Mouse (Mus musculus): ENCODE data around the gene Gm2056. TPM values are rescaled to one million over a fixed set of nuclear protein-coding genes. Genes with fewer than 3 reads are reported as not detected.
"Not testable (repeated sequence)": the region's sequence is repeated elsewhere in the genome, so short reads cannot be mapped to it uniquely, and the experiment has no call there.

Gene Gm2056
- total RNA-seq (2021) (not detected), polyA plus RNA-seq (2012; rRNA removed) (not detected in 2 replicates)
- long read RNA-seq: 0 reads

DNA sequence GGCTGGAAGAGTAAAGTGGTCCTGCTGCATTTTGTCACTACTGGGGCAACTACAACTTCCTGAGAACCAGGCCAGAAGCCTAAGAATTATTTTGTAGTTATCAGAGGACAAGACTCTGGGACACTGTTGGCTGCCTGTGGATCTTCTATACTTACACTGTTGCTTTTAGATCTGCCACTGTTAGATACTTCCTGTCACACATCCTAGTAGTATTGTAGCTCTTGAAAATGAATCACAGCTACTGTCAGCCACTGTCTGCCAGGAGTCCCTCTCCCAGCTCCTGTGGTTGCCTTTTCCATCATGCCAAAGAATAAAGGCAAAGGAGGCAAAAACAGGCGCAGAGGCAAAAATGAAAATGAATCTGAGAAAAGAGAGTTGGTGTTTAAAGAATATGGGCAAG lies at the start of gene Gm2056:
Gm2056 (plus strand) TSS at position 301 of the 400 bp plus-strand sequence.
- intact Hi-C loops (cut with DNase I); H3K79me2 ChIP-seq (replicated peaks; ENCODE audit: control insufficient read depth, insufficient read depth, low read length); DNase-seq; H3K27ac ChIP-seq; H3K4me1 ChIP-seq (ENCODE audit: control insufficient read depth, insufficient read depth, low read length); H3K4me3 ChIP-seq; H3K36me3 ChIP-seq (ENCODE audit: control insufficient read depth, insufficient read depth, low read length); H3K9ac ChIP-seq (ENCODE audit: low read depth, low read length); H3K27me3 ChIP-seq (ENCODE audit: control insufficient read depth, insufficient read depth, low read length): not testable (repeated sequence)
- WGBS: 59% methylated on average over 1 of the region's 1 CpGs

DNA sequence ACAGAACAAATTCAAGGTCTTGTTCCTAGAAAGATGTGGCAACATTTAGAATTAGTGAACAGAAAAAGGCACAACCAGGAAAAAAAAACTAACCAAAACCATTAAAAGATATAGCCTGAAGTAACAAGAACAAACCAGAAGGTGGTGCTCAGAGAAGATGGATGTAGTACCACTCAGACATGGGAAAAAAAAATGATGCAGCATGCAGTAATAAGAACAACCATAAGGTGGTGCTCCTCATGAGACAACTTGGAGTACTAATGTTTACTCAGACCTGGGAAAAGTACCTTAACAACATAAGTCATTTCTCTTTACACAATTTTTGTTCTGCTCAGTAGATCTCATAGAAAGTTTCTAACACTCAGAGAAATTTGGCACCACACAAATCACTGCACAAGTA lies 42.8 kb upstream of the Gm2056 start:
- intact Hi-C loops (cut with DNase I): not testable (repeated sequence)

DNA sequence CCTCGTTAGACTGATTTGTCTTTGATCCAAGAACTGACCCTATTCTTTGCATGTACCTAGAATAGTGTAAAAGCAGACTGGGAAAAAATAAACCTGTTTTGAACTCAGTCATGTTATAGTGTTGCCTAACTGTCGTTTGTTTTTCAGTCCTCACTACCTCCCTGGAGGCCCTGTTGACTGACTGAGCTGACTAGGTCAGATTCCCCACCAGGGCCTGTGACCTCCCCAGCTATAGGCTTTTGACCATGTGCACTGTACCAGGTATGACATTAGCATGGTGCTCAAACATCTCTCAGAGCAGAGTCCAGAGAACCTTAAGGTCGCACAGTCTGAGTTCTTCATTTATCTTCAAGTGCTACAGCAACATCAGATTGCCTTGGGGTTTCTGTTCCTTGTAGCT lies 22.7 kb upstream of the Gm2056 start:
- 52% methylated on average over 3 of the region's 3 CpGs for WGBS
- H3K27me3 ChIP-seq (ENCODE audit: control insufficient read depth, insufficient read depth, low read length); DNase-seq; H3K36me3 ChIP-seq (ENCODE audit: control insufficient read depth, insufficient read depth, low read length); H3K4me1 ChIP-seq (ENCODE audit: control insufficient read depth, insufficient read depth, low read length); H3K4me3 ChIP-seq; intact Hi-C loops (cut with DNase I); H3K79me2 ChIP-seq (replicated peaks; ENCODE audit: control insufficient read depth, insufficient read depth, low read length); H3K27ac ChIP-seq; H3K9ac ChIP-seq (ENCODE audit: low read depth, low read length): not testable (repeated sequence)

More for the DNA sequence above, 42.8 kb upstream of the Gm2056 start:
- H3K79me2 ChIP-seq (replicated peaks; ENCODE audit: control insufficient read depth, insufficient read depth, low read length); H3K4me3 ChIP-seq; H3K4me1 ChIP-seq (ENCODE audit: control insufficient read depth, insufficient read depth, low read length); H3K9ac ChIP-seq (ENCODE audit: low read depth, low read length); H3K27ac ChIP-seq; DNase-seq; H3K27me3 ChIP-seq (ENCODE audit: control insufficient read depth, insufficient read depth, low read length); H3K36me3 ChIP-seq (ENCODE audit: control insufficient read depth, insufficient read depth, low read length): not testable (repeated sequence)

DNA sequence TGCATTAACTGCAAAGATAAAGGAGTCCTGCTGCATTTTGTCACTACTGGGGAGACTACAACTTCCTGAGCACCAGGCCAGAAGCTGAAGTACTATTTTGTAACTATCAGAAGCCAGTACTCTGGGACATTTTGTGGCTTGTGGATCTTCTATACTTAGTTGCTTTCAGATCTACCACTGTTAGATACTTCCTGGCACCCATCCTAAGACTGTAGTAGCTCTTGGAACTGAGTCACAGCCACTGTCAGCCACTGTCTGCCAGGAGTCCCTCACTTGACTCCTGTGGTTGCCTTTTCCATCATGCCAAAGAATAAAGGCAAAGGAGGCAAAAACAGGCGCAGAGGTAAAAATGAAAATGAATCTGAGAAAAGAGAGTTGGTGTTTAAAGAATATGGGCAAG lies 15.3 kb upstream of the Gm2056 start, which contains the start of gene Gm2075:
Gm2075 (plus strand) TSS at position 301 of the 400 bp plus-strand sequence.
- intact Hi-C loops (cut with DNase I): not testable (repeated sequence)
- no CpG with 5 or more reads among the region's 1 CpGs for WGBS

DNA sequence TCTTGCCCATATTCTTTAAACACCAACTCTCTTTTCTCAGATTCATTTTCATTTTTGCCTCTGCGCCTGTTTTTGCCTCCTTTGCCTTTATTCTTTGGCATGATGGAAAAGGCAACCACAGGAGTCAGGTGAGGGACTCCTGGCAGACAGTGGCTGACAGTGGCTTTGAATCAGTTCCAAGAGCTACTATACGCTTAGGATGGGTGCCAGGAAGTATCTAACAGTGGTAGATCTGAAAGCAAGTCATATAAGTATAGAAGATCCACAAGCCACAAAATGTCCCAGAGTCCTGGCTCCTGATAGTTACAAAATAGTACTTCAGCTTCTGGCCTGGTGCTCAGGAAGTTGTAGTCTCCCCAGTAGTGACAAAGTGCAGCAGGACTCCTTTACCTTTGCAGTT lies 8.1 kb upstream of the Gm2056 start, which contains the start of gene Gm6803:
Gm6803 (minus strand) TSS at position 101 of the 400 bp plus-strand sequence.
- H3K79me2 ChIP-seq (replicated peaks; ENCODE audit: control insufficient read depth, insufficient read depth, low read length); intact Hi-C loops (cut with DNase I); H3K4me3 ChIP-seq; H3K4me1 ChIP-seq (ENCODE audit: control insufficient read depth, insufficient read depth, low read length); H3K27ac ChIP-seq; H3K9ac ChIP-seq (ENCODE audit: low read depth, low read length); H3K36me3 ChIP-seq (ENCODE audit: control insufficient read depth, insufficient read depth, low read length); H3K27me3 ChIP-seq (ENCODE audit: control insufficient read depth, insufficient read depth, low read length); DNase-seq: not testable (repeated sequence)
- WGBS: 60% methylated on average over 2 of the region's 2 CpGs

More for the DNA sequence above, 15.3 kb upstream of the Gm2056 start, which contains the start of gene Gm2075:
- not testable (repeated sequence) for H3K27me3 ChIP-seq (ENCODE audit: control insufficient read depth, insufficient read depth, low read length); H3K9ac ChIP-seq (ENCODE audit: low read depth, low read length); H3K79me2 ChIP-seq (replicated peaks; ENCODE audit: control insufficient read depth, insufficient read depth, low read length); H3K36me3 ChIP-seq (ENCODE audit: control insufficient read depth, insufficient read depth, low read length); DNase-seq; H3K4me1 ChIP-seq (ENCODE audit: control insufficient read depth, insufficient read depth, low read length); H3K4me3 ChIP-seq; H3K27ac ChIP-seq

DNA sequence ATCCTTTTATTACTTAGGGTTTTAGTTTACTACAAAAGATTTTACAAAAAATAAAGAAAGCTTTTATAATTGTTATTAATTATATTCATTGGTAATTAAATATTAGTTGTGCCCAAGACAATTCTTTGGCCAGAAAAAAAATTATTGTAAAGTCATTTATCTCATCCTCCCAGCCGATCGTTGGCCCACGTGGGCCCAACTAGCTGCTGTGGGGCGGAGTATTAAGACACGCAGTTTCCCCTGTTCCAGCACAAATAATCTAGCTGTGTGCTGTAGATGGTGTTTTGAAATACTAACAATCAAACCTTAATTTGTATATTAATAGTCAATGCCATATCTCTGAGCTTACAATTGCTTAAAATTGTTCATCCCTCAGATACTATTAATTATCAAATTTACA lies 5.4 kb downstream of the Gm2056 start:
- H3K4me1 ChIP-seq (ENCODE audit: control insufficient read depth, insufficient read depth, low read length); DNase-seq; H3K27me3 ChIP-seq (ENCODE audit: control insufficient read depth, insufficient read depth, low read length); H3K79me2 ChIP-seq (replicated peaks; ENCODE audit: control insufficient read depth, insufficient read depth, low read length); intact Hi-C loops (cut with DNase I); H3K9ac ChIP-seq (ENCODE audit: low read depth, low read length); H3K36me3 ChIP-seq (ENCODE audit: control insufficient read depth, insufficient read depth, low read length); H3K4me3 ChIP-seq; H3K27ac ChIP-seq: not testable (repeated sequence)
- 81% methylated on average over 5 of the region's 5 CpGs for WGBS

DNA sequence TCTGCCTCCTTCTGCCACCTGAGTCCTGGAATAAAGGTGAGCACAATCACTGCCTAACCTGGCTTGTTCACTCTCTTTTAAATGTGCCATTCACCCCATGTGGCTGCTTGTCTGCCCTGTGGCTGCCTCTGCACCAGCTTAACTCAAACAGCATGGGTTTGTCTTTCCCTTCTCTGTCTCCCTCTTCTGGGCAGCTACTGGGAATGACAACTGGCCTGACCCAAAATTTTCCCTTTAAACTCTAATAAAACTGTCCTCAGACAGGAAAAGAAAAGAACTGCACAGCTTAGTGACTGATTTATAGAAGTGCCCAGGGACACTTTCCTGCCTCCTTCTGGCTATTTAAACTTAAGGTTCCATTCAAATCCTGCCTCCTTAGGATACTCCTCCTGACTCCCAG lies 12.3 kb downstream of the Gm2056 start:
- H3K4me3 ChIP-seq; intact Hi-C loops (cut with DNase I); H3K27me3 ChIP-seq (ENCODE audit: control insufficient read depth, insufficient read depth, low read length); DNase-seq; H3K27ac ChIP-seq; H3K4me1 ChIP-seq (ENCODE audit: control insufficient read depth, insufficient read depth, low read length); H3K79me2 ChIP-seq (replicated peaks; ENCODE audit: control insufficient read depth, insufficient read depth, low read length); H3K9ac ChIP-seq (ENCODE audit: low read depth, low read length); H3K36me3 ChIP-seq (ENCODE audit: control insufficient read depth, insufficient read depth, low read length): not testable (repeated sequence)

DNA sequence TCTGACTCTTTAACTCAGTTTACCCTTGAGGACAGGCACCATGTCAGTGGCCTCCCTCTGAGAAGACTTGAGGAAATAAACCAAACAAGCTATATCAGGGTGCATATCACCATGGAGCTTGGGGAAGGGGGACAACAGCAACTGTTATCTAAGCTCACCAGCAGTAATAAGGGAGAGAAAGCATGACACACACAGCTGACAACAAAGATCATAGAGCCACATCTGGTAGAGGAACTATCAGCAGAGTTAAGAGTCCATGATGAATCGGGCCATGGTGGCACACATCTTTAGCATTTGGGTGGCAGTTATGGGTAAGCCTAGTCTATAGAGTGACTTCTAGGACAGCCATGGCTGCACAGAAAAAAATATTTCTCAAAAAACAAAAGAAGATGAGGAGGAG lies 12.9 kb downstream of the Gm2056 start:
- H3K79me2 ChIP-seq (replicated peaks; ENCODE audit: control insufficient read depth, insufficient read depth, low read length); H3K36me3 ChIP-seq (ENCODE audit: control insufficient read depth, insufficient read depth, low read length); H3K4me1 ChIP-seq (ENCODE audit: control insufficient read depth, insufficient read depth, low read length); H3K9ac ChIP-seq (ENCODE audit: low read depth, low read length); H3K27me3 ChIP-seq (ENCODE audit: control insufficient read depth, insufficient read depth, low read length); H3K27ac ChIP-seq; DNase-seq; intact Hi-C loops (cut with DNase I); H3K4me3 ChIP-seq: not testable (repeated sequence)
- 81% methylated on average over 1 of the region's 1 CpGs for WGBS

DNA sequence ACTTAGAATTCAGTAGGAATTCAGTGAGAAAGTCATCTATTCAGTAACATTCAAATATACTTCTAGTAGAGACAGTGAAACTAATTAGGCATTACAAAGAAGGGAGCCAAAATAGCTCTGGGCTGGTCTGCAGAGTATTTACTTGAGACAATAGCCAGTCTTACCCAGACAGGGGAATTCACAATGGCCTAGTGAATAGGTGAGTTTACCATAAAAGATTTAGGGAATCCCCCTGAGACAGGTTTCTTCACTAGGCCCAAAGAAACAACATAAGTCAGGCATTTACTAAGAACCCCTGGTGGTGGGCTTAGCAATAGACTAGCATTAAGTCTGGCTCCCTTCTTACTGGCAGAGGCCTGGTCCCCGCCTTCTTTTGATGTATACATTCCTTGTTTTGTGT lies 18.4 kb downstream of the Gm2056 start:
- H3K36me3 ChIP-seq (ENCODE audit: control insufficient read depth, insufficient read depth, low read length); H3K9ac ChIP-seq (ENCODE audit: low read depth, low read length); DNase-seq; H3K79me2 ChIP-seq (replicated peaks; ENCODE audit: control insufficient read depth, insufficient read depth, low read length); intact Hi-C loops (cut with DNase I); H3K4me1 ChIP-seq (ENCODE audit: control insufficient read depth, insufficient read depth, low read length); H3K27ac ChIP-seq; H3K4me3 ChIP-seq; H3K27me3 ChIP-seq (ENCODE audit: control insufficient read depth, insufficient read depth, low read length): not testable (repeated sequence)
- WGBS: 51% methylated on average over 1 of the region's 1 CpGs
